Mouse (Mus musculus): ENCODE measurements around the gene Cdk5r2.
A peak's percentile ranks its signal among the peaks of the same experiment; 100 is the strongest.

DNA sequence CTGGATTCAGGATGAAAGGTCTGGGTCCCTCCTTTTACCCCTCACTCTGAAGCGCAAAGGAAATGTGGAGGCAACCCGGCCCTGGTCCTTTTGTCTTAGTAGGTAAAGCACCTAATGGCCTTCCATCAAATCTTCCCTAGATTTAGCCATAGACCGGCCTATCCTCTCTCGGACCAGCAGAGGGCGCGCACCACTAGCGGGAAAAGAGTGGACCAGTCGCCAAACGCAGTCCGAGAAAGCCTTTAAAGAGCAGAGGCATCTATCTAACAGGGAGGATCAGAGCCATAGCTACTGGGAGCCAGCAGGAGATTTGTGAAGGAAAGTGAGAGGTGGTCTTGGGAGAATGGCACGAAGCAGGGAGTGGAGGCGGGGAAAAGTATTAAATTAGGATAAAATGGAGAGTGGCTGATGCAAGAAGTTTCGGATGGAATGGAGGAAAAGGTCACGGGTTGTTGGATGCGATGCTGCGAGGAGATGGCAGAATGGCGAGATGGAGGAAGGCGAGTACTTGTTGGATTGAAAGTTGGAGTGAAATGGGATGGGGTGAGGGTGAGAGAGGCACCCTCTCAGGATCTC lies 26.1 kb downstream of the Cdk5r2 start:
- TF ChIP-seq ZKSCAN1 (IDR thresholded peaks at IDR 0.05; ENCODE audit: borderline replicate concordance, low read depth, low read length): no peak
- TF ChIP-seq JUN (IDR thresholded peaks at IDR 0.05; ENCODE audit: insufficient read depth, low read depth, low read length): no peak
- no peak for TF ChIP-seq MYC (IDR thresholded peaks at IDR 0.05; ENCODE audit: low read depth, low read length)
- peak; percentile 56 to 94 for TF ChIP-seq CTCF (conservative IDR thresholded peaks at IDR 0.05 in 1 of 2, IDR thresholded peaks at IDR 0.05 in 1 of 2; ENCODE audit: low read depth in 2 of 2, low read length in 2 of 2)
- TF ChIP-seq MAFK (IDR thresholded peaks at IDR 0.05; ENCODE audit: insufficient replicate concordance, low read length): no peak
- no peak for TF ChIP-seq ZNF384 (IDR thresholded peaks at IDR 0.05; ENCODE audit: low read depth, low read length)
- TF ChIP-seq TCF12 (IDR thresholded peaks at IDR 0.05; ENCODE audit: low read depth, low read length): no peak
- no peak for TF ChIP-seq JUND (conservative IDR thresholded peaks at IDR 0.05; ENCODE audit: low read depth, low read length)
